Mouse (Mus musculus) lung, embryonic 14.5 days (tissue): ENCODE measurements around the gene Rarb. TPM values are rescaled to one million over a fixed set of nuclear protein-coding genes. Genes with fewer than 3 reads are reported as not detected.

ENCODE experiments used
- ATAC-seq: fragments of 200-750 bp; cut with Nextera tagmentation; 2 replicates; pipeline ENCODE4 v1.8.0; 2017; ENCODE audit warnings: mild to moderate bottlenecking, moderate TSS enrichment, moderate library complexity; ENCODE audit not compliant: insufficient read depth
- DNase-seq: peaks from one replicate; pipeline ENCODE4 v3.0.0-alpha.2; 2015
- H3K27ac ChIP-seq: fragments of 300-500 bp; sonication (generic); 2 replicates; pipeline ENCODE4 v1.5.1; 2014; ENCODE audit warnings: low read depth, mild to moderate bottlenecking, moderate library complexity
- H3K27me3 ChIP-seq: fragments of 300-500 bp; sonication (generic); 2 replicates; pipeline ENCODE4 v1.6.1; 2014; ENCODE audit warnings: low read length, control low read depth; ENCODE audit not compliant: insufficient read depth
- H3K36me3 ChIP-seq: fragments of 300-500 bp; sonication (generic); 2 replicates; pipeline ENCODE4 v1.6.1; 2014; ENCODE audit warnings: control low read depth; ENCODE audit not compliant: insufficient read depth
- H3K4me1 ChIP-seq: fragments of 300-500 bp; sonication (generic); 2 replicates; pipeline ENCODE4 v1.6.1; 2014; ENCODE audit warnings: antibody characterized with exemption, control low read depth; ENCODE audit not compliant: insufficient read depth
- H3K4me2 ChIP-seq: fragments of 300-500 bp; sonication (generic); 2 replicates; pipeline ENCODE4 v1.6.1; 2014; ENCODE audit warnings: mild to moderate bottlenecking
- H3K4me3 ChIP-seq: fragments of 300-500 bp; sonication (generic); 2 replicates; pipeline ENCODE4 v1.5.1; 2014; ENCODE audit warnings: low read depth, low read length
- H3K9ac ChIP-seq: fragments of 300-500 bp; sonication (generic); 2 replicates; pipeline ENCODE4 v1.6.1; 2014
- H3K9me3 ChIP-seq: fragments of 300-500 bp; sonication (generic); 2 replicates; pipeline ENCODE4 v1.6.1; 2016; ENCODE audit warnings: low read depth, low read length, control low read depth
- CTCF ChIP-seq: IDR thresholded peaks from 2 replicates; pipeline ENCODE4 v1.5.1; 2016; ENCODE audit warnings: antibody characterized with exemption, low read depth
- WGBS: fragments of 180-500 bp; shearing (Covaris S2); extraction: QIAGEN DNeasy Blood & Tissue Kit; methylation state at CpG from one replicate; pipeline ENCODE4 v1.1.7; 2014; 5-methylcytosine and 5-hydroxymethylcytosine counted together
- polyA plus RNA-seq: library from polyadenylated mRNA; unstranded; fragments of >200 nt; fragmentation: Nextera tagmentation; extraction: Ambion mirVana; gene quantifications from 2 replicates; pipeline ENCODE4 v1.2.1, GENCODE M21; 2014

The Rarb gene
- polyA plus RNA-seq, 1 experiment from 2014 or later, result 17.3 TPM

DNA sequence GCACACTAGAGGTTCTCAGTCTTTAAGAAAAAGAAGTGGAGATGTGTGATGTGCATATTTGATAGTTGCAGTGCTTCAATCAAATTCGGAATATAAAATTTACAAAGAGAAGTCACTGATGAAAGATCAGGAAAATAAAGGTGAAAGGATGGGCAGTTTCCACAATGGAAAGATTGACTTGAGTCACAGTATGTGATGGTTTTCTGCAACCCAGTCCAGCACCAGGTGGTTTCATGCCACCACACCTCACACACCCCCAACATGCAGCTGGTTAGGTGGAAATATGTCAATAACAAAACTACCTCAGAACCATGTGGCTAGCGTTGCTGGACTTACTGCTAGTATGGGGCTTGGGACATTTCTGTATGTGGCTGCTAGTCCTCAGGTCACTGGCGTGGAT is 386.4 kb downstream of the Rarb start:
- WGBS, result 83% methylated on average over 3 of the region's 3 CpGs
- ATAC-seq (no peak), DNase-seq (no peak)
- Histone ChIP-seq H3K9me3 (no peaks in the 10 kb centered on the region), H3K27ac (no peak overlapping the region), H3K9ac (no peak overlapping the region), H3K4me1 (no peaks in the 10 kb centered on the region), H3K4me2 (no peak overlapping the region), H3K36me3 (peaks cover 57% of the 10 kb centered on the region), H3K27me3 (no peaks in the 10 kb centered on the region), H3K4me3 (no peak overlapping the region)
- no peak for TF ChIP-seq CTCF

DNA sequence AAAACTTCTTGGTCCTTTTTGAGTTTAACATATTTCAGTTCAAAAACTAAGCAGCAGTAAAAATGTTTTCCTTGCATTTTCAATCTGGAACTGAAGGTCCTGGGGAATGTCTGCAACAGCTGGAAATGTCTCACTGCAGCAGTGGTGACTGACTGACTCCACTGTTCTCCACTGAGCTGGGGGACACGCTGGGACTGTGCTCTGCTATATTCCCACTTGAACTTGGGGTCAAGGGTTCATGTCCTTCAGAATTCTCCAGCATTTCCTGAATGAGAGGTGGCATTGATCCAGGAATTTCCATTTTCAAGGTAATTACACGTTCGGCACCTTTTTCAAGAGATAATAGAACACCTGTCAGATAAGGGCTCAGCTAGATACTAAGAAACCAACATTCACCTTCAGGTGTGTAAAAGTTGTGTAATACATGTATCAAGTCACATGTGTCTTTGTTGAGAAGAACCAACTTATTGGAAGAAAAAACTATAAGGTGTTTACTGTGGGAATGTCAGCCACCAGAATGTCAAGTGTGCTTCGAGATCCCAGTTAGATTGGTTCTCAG is 386.9 kb downstream of the Rarb start:
- no peak overlapping the region for H3K4me3 ChIP-seq
- DNase-seq (no peak), ATAC-seq (no peak)
- no peaks in the 10 kb centered on the region for H3K9me3 ChIP-seq
- H3K36me3 ChIP-seq, result peaks cover 61% of the 10 kb centered on the region
- no peak overlapping the region for H3K9ac ChIP-seq
- H3K27me3 ChIP-seq, result no peaks in the 10 kb centered on the region
- no peak for TF ChIP-seq CTCF
- 52% methylated on average over 4 of the region's 4 CpGs for WGBS
- H3K27ac ChIP-seq, result no peak overlapping the region
- H3K4me2 ChIP-seq, result no peak overlapping the region
- no peaks in the 10 kb centered on the region for H3K4me1 ChIP-seq

DNA sequence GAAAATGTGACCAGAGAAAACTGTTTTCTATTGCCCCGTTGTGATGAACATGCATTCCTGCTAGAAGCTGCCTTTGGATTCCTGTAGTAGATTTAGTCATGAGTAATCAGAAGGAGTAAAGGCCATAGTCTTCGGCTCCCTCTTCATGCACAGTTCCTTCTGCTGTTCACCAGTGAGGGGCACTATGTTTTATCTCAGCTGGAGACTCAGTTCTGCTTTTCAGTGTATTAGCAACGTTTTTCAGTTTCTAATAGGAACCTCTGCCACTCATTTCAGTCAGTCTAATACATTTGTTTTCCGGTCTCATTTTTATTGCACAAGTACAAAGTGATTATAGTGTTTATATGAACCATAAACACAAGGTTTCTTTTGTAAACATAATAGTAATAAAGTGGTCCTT is 391.4 kb downstream of the Rarb start:
- no peaks in the 10 kb centered on the region for H3K27me3 ChIP-seq
- no peak for TF ChIP-seq CTCF
- no peaks in the 10 kb centered on the region for H3K4me1 ChIP-seq
- H3K36me3 ChIP-seq, result peaks cover 63% of the 10 kb centered on the region
- no peak overlapping the region for H3K9ac ChIP-seq
- H3K4me3 ChIP-seq, result no peak overlapping the region
- no peaks in the 10 kb centered on the region for H3K9me3 ChIP-seq
- whole genome bisulfite sequencing, result 51% methylated on average over 4 of the region's 4 CpGs
- H3K4me2 ChIP-seq, result no peak overlapping the region
- ATAC-seq (no peak), DNase-seq (peak; percentile 21)
- H3K27ac ChIP-seq, result no peak overlapping the region

DNA sequence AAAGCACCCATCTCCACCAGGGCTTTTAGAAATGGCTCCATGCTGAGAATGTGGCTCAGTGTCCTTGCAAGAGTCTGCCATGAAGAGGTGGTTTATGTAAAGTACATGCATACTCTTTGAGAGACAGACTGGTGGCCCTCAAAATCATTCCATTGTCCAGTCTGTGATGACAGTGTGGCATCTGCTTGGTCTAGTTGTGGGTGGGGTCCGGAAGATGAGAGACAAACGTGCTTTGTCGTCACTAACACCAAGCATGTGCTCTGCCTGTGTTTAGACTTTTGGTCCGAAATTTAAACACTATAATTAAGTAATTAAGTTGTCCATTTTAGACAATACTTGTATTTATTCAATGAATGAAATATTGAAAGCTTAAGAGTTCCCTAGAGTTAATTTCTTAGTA is 404.8 kb downstream of the Rarb start:
- 82% methylated on average over 4 of the region's 4 CpGs for WGBS
- no peak overlapping the region for H3K9ac ChIP-seq
- no peak for TF ChIP-seq CTCF
- no peak overlapping the region for H3K4me3 ChIP-seq
- peaks cover 52% of the 10 kb centered on the region for H3K36me3 ChIP-seq
- no peaks in the 10 kb centered on the region for H3K4me1 ChIP-seq
- ATAC-seq, result no peak
- no peaks in the 10 kb centered on the region for H3K9me3 ChIP-seq
- H3K27me3 ChIP-seq, result no peaks in the 10 kb centered on the region
- H3K27ac ChIP-seq, result no peak overlapping the region
- H3K4me2 ChIP-seq, result no peak overlapping the region
- DNase-seq, result no peak

DNA sequence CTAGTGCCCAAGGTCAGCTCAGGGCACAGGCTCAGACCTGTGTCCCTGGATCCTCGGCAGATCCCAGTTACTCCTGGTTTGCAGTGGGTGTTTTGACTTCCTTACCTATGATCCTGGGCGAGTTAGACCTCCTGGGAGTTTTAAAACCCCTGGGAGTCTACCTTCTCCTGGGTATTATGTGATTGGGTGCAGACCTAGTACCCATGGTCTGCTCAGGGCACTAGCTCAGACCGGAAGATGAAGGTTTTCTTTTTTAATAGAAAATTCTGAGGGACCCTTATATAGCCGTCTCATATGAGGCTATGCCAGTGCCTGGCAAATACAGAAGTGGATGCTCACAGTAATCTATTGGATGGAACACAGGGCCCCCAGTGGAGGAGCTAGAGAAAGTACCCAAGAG is 413.8 kb downstream of the Rarb start:
- H3K27ac ChIP-seq, result no peak overlapping the region
- peaks cover 42% of the 10 kb centered on the region for H3K36me3 ChIP-seq
- no peak overlapping the region for H3K9ac ChIP-seq
- TF ChIP-seq CTCF, result no peak
- no peaks in the 10 kb centered on the region for H3K4me1 ChIP-seq
- DNase-seq (no peak), ATAC-seq (no peak)
- H3K4me2 ChIP-seq, result no peak overlapping the region
- no peaks in the 10 kb centered on the region for H3K9me3 ChIP-seq
- 86% methylated on average over 4 of the region's 4 CpGs for WGBS
- H3K27me3 ChIP-seq, result no peaks in the 10 kb centered on the region
- H3K4me3 ChIP-seq, result no peak overlapping the region

DNA sequence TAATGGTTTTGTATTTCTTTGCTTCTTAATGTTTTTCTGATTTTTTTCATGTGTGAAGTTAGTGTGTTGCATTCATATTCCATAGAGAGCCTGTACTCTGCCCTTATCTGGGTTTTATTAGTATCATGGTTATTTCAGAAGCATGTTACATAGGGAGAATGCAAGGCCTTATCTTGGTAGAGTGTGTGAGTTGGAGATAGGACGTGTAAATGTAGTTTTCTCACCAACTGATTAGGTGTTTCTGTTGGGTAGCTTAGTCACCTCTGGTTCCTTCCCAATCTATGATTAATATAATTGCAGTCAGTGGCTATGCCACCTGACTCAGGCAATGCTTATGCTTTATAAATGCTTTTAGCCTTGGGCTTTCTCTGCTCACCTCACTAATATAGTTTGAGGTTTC is 434.2 kb downstream of the Rarb start:
- DNase-seq (no peak), ATAC-seq (no peak)
- WGBS, result 40% methylated on average over 1 of the region's 1 CpGs
- no peak for TF ChIP-seq CTCF
- H3K27ac ChIP-seq, result no peak overlapping the region
- no peak overlapping the region for H3K4me2 ChIP-seq
- no peak overlapping the region for H3K9ac ChIP-seq
- no peaks in the 10 kb centered on the region for H3K27me3 ChIP-seq
- H3K4me3 ChIP-seq, result no peak overlapping the region
- no peaks in the 10 kb centered on the region for H3K4me1 ChIP-seq
- H3K36me3 ChIP-seq, result peaks cover 18% of the 10 kb centered on the region
- H3K9me3 ChIP-seq, result no peaks in the 10 kb centered on the region
